Mouse (Mus musculus): ENCODE results near the gene Gm7137. TPM values are rescaled to one million over a fixed set of nuclear protein-coding genes. Genes with fewer than 3 reads are reported as not detected.
"Not testable (repeated sequence)": the region's sequence is repeated elsewhere in the genome, so short reads cannot be mapped to it uniquely, and the experiment has no call there.

Gm7137 gene
- polyA plus RNA-seq (2011; ENCODE audit: insufficient read depth, insufficient read length, low read depth, missing spikeins), result not detected in 2 replicates

DNA sequence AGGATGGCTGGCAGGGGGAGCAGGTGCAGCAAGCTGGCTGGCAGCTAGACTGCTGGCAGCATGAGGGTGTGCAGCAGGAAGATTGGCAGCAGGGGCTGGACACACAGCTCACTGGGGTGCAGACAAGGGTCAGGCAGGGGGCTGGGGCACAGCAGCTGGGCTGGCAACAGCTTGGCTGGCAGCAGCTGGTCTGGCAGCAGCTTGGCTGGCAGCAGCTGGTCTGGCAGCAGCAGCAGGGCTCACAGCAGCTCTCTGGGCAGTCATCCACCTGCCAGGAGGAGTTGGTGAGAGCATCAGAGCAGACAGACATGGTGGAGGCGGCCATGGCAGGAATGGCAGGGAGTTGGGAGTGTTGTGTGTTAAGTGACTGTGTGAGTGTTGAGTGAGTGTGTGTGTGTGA lies at the start of gene Gm7137:
TSS of gene Gm7137 (minus strand) at position 325 of the 400 bp plus-strand sequence.
- not testable (repeated sequence) for H3K27me3 ChIP-seq (ENCODE audit: control insufficient read depth, insufficient read depth, low read length, poor library complexity, severe bottlenecking); H3K36me3 ChIP-seq (ENCODE audit: control insufficient read depth, insufficient read depth, low read length, poor library complexity, severe bottlenecking); H3K4me1 ChIP-seq (ENCODE audit: control insufficient read depth, insufficient read depth, low read length); H3K9ac ChIP-seq (ENCODE audit: low read depth, poor library complexity, severe bottlenecking); H3K4me3 ChIP-seq (ENCODE audit: low read depth, low read length); H3K9me3 ChIP-seq (replicated peaks; ENCODE audit: control insufficient read depth, insufficient read depth, low read length, poor library complexity, severe bottlenecking); H3K27ac ChIP-seq (ENCODE audit: insufficient read depth, low read length)

DNA sequence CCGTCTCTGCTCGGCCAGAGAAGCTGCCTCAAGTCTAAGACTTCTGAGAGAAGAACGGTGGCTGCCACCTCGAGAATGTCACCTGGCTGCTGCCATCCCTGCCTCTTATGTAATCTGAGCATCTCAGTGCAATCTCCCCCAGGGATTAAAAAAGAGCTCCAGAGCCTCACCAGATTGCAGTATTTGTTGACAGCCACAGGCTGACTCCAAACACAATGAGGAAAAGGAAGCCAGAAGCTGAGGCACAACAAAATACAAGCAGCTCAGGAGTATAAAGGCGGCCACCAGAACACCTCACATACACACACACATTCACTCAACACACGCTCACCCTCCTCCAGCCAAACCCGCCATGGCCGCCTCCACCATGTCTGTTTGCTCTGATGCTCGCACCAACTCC lies 47.6 kb upstream of the Gm7137 start, which contains the start of gene Krtap10-10:
TSS of gene Krtap10-10 (plus strand) at position 301 of the 400 bp plus-strand sequence.
- H3K27ac ChIP-seq (ENCODE audit: insufficient read depth, low read length), result no peak within 1 kb of the TSS
- no peak within 1 kb of the TSS for H3K9ac ChIP-seq (ENCODE audit: low read depth, poor library complexity, severe bottlenecking)
- H3K4me3 ChIP-seq (ENCODE audit: low read depth, low read length), result peak within 1 kb of the TSS; percentile 43
- no peaks in the 10 kb centered on the region for H3K9me3 ChIP-seq (replicated peaks; ENCODE audit: control insufficient read depth, insufficient read depth, low read length, poor library complexity, severe bottlenecking)
- H3K4me1 ChIP-seq (ENCODE audit: control insufficient read depth, insufficient read depth, low read length), result no peaks in the 10 kb centered on the region
- H3K27me3 ChIP-seq (ENCODE audit: control insufficient read depth, insufficient read depth, low read length, poor library complexity, severe bottlenecking), result no peaks in the 10 kb centered on the region
- H3K36me3 ChIP-seq (ENCODE audit: control insufficient read depth, insufficient read depth, low read length, poor library complexity, severe bottlenecking), result no peaks in the 10 kb centered on the region
- TF ChIP-seq POLR2A (IDR thresholded peaks at IDR 0.05; ENCODE audit: insufficient read depth, low read length) (no peak), EP300 (IDR thresholded peaks at IDR 0.05; ENCODE audit: insufficient read depth, low read depth, low read length) (no peak), CTCF (IDR thresholded peaks at IDR 0.05; ENCODE audit: low read depth, low read length) (no peak)

DNA sequence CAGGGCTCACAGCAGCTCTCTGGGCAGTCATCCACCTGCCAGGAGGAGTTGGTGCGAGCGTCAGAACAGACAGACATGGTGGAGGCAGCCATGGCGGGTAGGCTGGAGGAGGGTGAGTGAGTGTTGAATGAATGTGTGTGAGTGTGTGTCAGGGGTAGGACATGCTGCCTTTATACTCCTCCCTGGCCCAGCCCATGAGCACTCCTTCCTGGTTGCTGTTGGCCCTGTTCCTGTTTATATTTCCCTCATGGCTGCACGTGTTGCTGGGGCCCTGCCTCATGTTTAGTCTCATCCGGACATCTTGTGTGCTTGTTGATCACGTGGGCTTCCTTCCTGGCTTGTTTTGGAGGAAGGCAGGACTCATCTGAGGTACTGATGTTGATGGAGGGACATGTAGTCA lies 39.0 kb upstream of the Gm7137 start, which contains the start of gene Krtap10-4:
TSS of gene Krtap10-4 (minus strand) at position 145 of the 400 bp plus-strand sequence.
- Histone ChIP-seq H3K36me3 (ENCODE audit: control insufficient read depth, insufficient read depth, low read length, poor library complexity, severe bottlenecking) (no peaks in the 10 kb centered on the region), H3K27me3 (ENCODE audit: control insufficient read depth, insufficient read depth, low read length, poor library complexity, severe bottlenecking) (no peaks in the 10 kb centered on the region), H3K4me1 (ENCODE audit: control insufficient read depth, insufficient read depth, low read length) (no peaks in the 10 kb centered on the region), H3K4me3 (ENCODE audit: low read depth, low read length) (no peak within 1 kb of the TSS), H3K27ac (ENCODE audit: insufficient read depth, low read length) (no peak within 1 kb of the TSS), H3K9ac (ENCODE audit: low read depth, poor library complexity, severe bottlenecking) (no peak within 1 kb of the TSS), H3K9me3 (replicated peaks; ENCODE audit: control insufficient read depth, insufficient read depth, low read length, poor library complexity, severe bottlenecking) (no peaks in the 10 kb centered on the region)
- TF ChIP-seq CTCF (IDR thresholded peaks at IDR 0.05; ENCODE audit: low read depth, low read length) (no peak), POLR2A (IDR thresholded peaks at IDR 0.05; ENCODE audit: insufficient read depth, low read length) (no peak), EP300 (IDR thresholded peaks at IDR 0.05; ENCODE audit: insufficient read depth, low read depth, low read length) (no peak)

GRCm38 (mm10) chr10:77819203-77819602 lies 31.2 kb upstream of the Gm7137 start:
- Histone ChIP-seq H3K36me3 (ENCODE audit: control insufficient read depth, insufficient read depth, low read length, poor library complexity, severe bottlenecking) (no peaks in the 10 kb centered on the region), H3K9ac (ENCODE audit: low read depth, poor library complexity, severe bottlenecking) (no peak overlapping the region), H3K4me1 (ENCODE audit: control insufficient read depth, insufficient read depth, low read length) (no peaks in the 10 kb centered on the region), H3K4me3 (ENCODE audit: low read depth, low read length) (no peak overlapping the region), H3K9me3 (replicated peaks; ENCODE audit: control insufficient read depth, insufficient read depth, low read length, poor library complexity, severe bottlenecking) (no peaks in the 10 kb centered on the region), H3K27me3 (ENCODE audit: control insufficient read depth, insufficient read depth, low read length, poor library complexity, severe bottlenecking) (no peaks in the 10 kb centered on the region), H3K27ac (ENCODE audit: insufficient read depth, low read length) (no peak overlapping the region)
- TF ChIP-seq EP300 (IDR thresholded peaks at IDR 0.05; ENCODE audit: insufficient read depth, low read depth, low read length), result no peak
- TF ChIP-seq CTCF (IDR thresholded peaks at IDR 0.05; ENCODE audit: low read depth, low read length), result no peak
- no peak for TF ChIP-seq POLR2A (IDR thresholded peaks at IDR 0.05; ENCODE audit: insufficient read depth, low read length)

- no peaks in the 10 kb centered on the region for H3K36me3 ChIP-seq (ENCODE audit: control insufficient read depth, insufficient read depth, low read length, poor library complexity, severe bottlenecking)
- H3K27me3 ChIP-seq (ENCODE audit: control insufficient read depth, insufficient read depth, low read length, poor library complexity, severe bottlenecking), result no peaks in the 10 kb centered on the region
- H3K4me3 ChIP-seq (ENCODE audit: low read depth, low read length), result no peak overlapping the region
- no peaks in the 10 kb centered on the region for H3K9me3 ChIP-seq (replicated peaks; ENCODE audit: control insufficient read depth, insufficient read depth, low read length, poor library complexity, severe bottlenecking)
- TF ChIP-seq CTCF (IDR thresholded peaks at IDR 0.05; ENCODE audit: low read depth, low read length) (no peak), POLR2A (IDR thresholded peaks at IDR 0.05; ENCODE audit: insufficient read depth, low read length) (no peak), EP300 (IDR thresholded peaks at IDR 0.05; ENCODE audit: insufficient read depth, low read depth, low read length) (no peak)
- H3K27ac ChIP-seq (ENCODE audit: insufficient read depth, low read length), result no peak overlapping the region
- no peaks in the 10 kb centered on the region for H3K4me1 ChIP-seq (ENCODE audit: control insufficient read depth, insufficient read depth, low read length)
- H3K9ac ChIP-seq (ENCODE audit: low read depth, poor library complexity, severe bottlenecking), result no peak overlapping the region
These were observed 30.5 kb upstream of the Gm7137 start for GRCm38 (mm10) chr10:77818523-77818922.

GRCm38 (mm10) chr10:77815514-77815913 lies 27.5 kb upstream of the Gm7137 start:
- H3K27me3 ChIP-seq (ENCODE audit: control insufficient read depth, insufficient read depth, low read length, poor library complexity, severe bottlenecking), result no peaks in the 10 kb centered on the region
- H3K27ac ChIP-seq (ENCODE audit: insufficient read depth, low read length), result no peak overlapping the region
- H3K4me1 ChIP-seq (ENCODE audit: control insufficient read depth, insufficient read depth, low read length), result no peaks in the 10 kb centered on the region
- H3K36me3 ChIP-seq (ENCODE audit: control insufficient read depth, insufficient read depth, low read length, poor library complexity, severe bottlenecking), result no peaks in the 10 kb centered on the region
- no peak overlapping the region for H3K9ac ChIP-seq (ENCODE audit: low read depth, poor library complexity, severe bottlenecking)
- no peak overlapping the region for H3K4me3 ChIP-seq (ENCODE audit: low read depth, low read length)
- H3K9me3 ChIP-seq (replicated peaks; ENCODE audit: control insufficient read depth, insufficient read depth, low read length, poor library complexity, severe bottlenecking), result no peaks in the 10 kb centered on the region
- TF ChIP-seq CTCF (IDR thresholded peaks at IDR 0.05; ENCODE audit: low read depth, low read length) (peak; percentile 51), POLR2A (IDR thresholded peaks at IDR 0.05; ENCODE audit: insufficient read depth, low read length) (no peak)
